Mouse (Mus musculus): Measurements from ENCODE around the gene Myl6b. TPM values are rescaled to one million over a fixed set of nuclear protein-coding genes. Genes with fewer than 3 reads are reported as not detected.
A peak's percentile ranks its signal among the peaks of the same experiment; 100 is the strongest.

Myl6b gene
- polyA plus RNA-seq (2015; fragmentation: Nextera tagmentation; extraction: Ambion mirVana): 1.4 and 1.7 TPM in 2 replicates

DNA sequence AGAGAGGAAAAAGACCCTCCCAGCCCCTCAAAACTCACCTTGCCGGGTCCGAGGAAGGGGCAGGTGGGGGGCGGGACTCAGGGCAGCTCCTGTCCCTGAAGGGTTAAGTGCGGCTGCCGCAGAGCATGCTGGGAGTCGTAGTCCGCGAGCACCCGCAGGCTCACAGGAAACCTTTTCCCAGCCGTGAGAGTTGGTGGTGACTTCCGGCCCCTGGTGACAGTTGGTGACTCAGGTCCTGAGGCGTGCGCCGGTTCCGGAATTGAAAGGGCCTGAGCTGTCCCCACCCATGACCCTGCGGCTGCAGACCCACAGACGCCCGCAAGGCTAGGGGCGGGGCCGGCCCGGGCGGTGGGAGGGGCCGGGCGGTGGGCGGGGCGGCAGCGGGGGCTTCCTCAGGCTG lies at the start of gene Myl6b:
Gene Myl6b, minus strand, starts transcription at position 96 of the 400 bp plus-strand sequence.
- Histone ChIP-seq H3K27me3 (no peaks in the 10 kb centered on the region), H3K9me3 (replicated peaks) (no peaks in the 10 kb centered on the region), H3K9ac (peak within 1 kb of the TSS; percentile 59), H3K36me3 (replicated peaks) (no peaks in the 10 kb centered on the region), H3K4me1 (replicated peaks) (peaks cover 79% of the 10 kb centered on the region), H3K4me3 (replicated peaks) (peak within 1 kb of the TSS; percentile 69), H3K27ac (replicated peaks) (peak within 1 kb of the TSS; percentile 90), H3K4me2 (peak within 1 kb of the TSS; percentile 92)
- under 1% methylated on average over 27 of the region's 27 CpGs for WGBS (ENCODE audit: insufficient replicate concordance)
- peak; percentile 86 for ATAC-seq (ENCODE audit: insufficient read depth)

DNA sequence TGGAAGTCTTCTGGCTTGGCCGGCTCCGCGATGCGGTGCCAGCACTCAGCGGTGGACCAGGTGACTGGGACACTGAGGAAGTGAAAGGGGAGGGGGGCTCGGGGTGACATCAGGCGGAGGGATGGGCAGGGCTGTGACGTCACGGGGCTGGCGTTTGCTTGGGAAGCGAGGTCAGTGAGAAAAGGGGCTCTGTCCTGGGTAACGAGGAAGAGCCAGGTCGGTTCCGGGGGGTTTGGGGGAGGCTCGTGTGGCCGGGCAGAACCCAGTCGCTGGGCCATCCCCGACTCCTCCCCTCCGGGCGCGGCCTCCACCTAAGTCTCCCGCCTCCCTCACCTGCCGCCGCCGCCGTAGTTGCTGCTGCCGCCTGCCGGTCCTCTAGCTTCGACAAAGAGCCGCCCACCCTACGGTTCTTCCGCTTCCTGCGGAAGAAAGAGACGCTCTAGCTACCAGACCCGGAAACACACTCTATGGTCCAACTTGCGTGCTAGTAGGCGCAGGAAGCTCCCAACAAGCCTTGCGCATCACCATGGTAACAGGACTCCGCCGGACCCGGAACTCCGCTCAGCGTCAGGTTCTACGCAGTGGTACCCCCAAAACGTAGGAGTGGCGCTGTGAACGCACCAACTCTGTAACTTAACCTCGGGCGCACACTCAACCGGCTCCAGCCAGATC lies 49.0 kb upstream of the Myl6b start, which contains the start of gene Zc3h10:
Gene Zc3h10, minus strand, starts transcription at position 414 of the 672 bp plus-strand sequence.
- peak; percentile 86 for ATAC-seq (ENCODE audit: insufficient read depth)

DNA sequence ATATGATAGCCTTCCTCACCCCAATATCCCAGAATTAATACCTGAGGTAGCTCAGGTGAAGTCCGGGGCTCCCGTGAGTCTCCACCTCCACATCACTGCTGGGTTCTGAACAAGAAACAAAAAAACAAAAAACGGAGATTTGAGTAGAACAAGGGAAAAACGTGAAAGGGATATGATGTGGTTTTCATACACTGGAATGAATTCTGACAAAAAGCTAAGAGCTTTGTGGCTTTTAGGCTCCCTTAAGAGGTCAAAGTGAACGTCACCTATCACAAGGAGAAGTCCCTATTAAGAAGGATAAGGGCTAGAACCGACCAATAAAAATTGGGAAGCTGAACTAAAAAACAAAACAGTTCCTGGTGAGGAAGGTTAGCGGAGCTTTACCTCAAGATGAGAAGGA lies 48.3 kb upstream of the Myl6b start:
- no peak for ATAC-seq (ENCODE audit: insufficient read depth)
- Histone ChIP-seq H3K9me3 (replicated peaks) (no peaks in the 10 kb centered on the region), H3K27me3 (no peaks in the 10 kb centered on the region), H3K4me3 (replicated peaks) (peak overlapping the region; percentile 89), H3K4me2 (peak overlapping the region; percentile 90), H3K4me1 (replicated peaks) (peaks cover 22% of the 10 kb centered on the region), H3K36me3 (replicated peaks) (peaks cover 41% of the 10 kb centered on the region), H3K9ac (peak overlapping the region; percentile 87), H3K27ac (replicated peaks) (peak overlapping the region; percentile 94)
- WGBS (ENCODE audit: insufficient replicate concordance): 11% methylated on average over 7 of the region's 7 CpGs

More for the DNA sequence above, 49.0 kb upstream of the Myl6b start, which contains the start of gene Zc3h10:
- Histone ChIP-seq H3K4me1 (replicated peaks) (peaks cover 22% of the 10 kb centered on the region), H3K9me3 (replicated peaks) (no peaks in the 10 kb centered on the region), H3K27ac (replicated peaks) (peak within 1 kb of the TSS; percentile 94), H3K27me3 (no peaks in the 10 kb centered on the region), H3K4me2 (peak within 1 kb of the TSS; percentile 90), H3K4me3 (replicated peaks) (peak within 1 kb of the TSS; percentile 89), H3K9ac (peak within 1 kb of the TSS; percentile 87), H3K36me3 (replicated peaks) (peaks cover 34% of the 10 kb centered on the region)
- WGBS (ENCODE audit: insufficient replicate concordance): under 1% methylated on average over 50 of the region's 50 CpGs

DNA sequence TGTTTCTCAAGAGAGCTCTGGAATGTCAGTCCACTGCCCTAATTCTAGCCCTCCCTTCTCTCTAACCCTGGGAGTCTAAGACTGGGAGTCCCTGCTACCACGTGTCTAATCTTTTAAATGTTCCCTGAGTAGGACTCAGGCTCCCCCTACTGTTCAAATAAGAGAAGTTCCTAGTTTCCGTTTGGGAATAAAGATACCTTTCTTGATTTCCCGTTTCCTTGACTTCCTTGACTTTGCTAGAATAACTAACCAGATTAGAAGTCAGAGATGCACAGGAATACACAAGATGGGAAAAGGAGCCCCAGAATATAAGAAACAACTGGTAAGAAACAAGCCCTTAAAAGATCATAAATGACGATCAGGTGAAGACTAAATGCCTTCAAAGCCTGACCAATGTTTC lies 47.9 kb upstream of the Myl6b start:
- ATAC-seq (ENCODE audit: insufficient read depth): no peak
- Histone ChIP-seq H3K4me1 (replicated peaks) (peaks cover 22% of the 10 kb centered on the region), H3K9me3 (replicated peaks) (no peaks in the 10 kb centered on the region), H3K9ac (peak overlapping the region; percentile 87), H3K27me3 (no peaks in the 10 kb centered on the region), H3K27ac (replicated peaks) (peak overlapping the region; percentile 94), H3K4me2 (peak overlapping the region; percentile 90), H3K4me3 (replicated peaks) (peak overlapping the region; percentile 89), H3K36me3 (replicated peaks) (peaks cover 41% of the 10 kb centered on the region)
- 7% methylated on average over 4 of the region's 4 CpGs for WGBS (ENCODE audit: insufficient replicate concordance)

DNA sequence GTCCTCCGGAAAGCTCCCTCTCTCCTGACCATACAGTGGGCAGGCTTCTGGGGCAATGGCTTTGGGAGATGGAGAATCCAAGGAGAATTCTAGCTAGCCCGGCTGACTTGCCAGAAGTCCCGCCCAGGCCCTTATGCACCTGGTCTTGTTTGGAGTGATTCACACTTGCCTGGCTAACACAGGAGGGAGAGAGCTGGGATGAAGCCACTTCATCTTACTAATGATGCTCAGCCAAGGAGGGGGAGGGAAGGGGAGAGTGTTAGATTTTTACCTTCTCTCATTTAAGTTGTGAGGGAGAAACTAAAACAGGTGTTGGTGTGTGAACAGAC lies 47.0 kb upstream of the Myl6b start:
- H3K9ac ChIP-seq: no peak overlapping the region
- H3K4me3 ChIP-seq (replicated peaks): no peak overlapping the region
- no peak overlapping the region for H3K4me2 ChIP-seq
- H3K9me3 ChIP-seq (replicated peaks): no peaks in the 10 kb centered on the region
- peaks cover 41% of the 10 kb centered on the region for H3K36me3 ChIP-seq (replicated peaks)
- ATAC-seq (ENCODE audit: insufficient read depth): no peak
- 79% methylated on average over 3 of the region's 3 CpGs for WGBS (ENCODE audit: insufficient replicate concordance)
- H3K4me1 ChIP-seq (replicated peaks): peaks cover 22% of the 10 kb centered on the region
- no peak overlapping the region for H3K27ac ChIP-seq (replicated peaks)
- H3K27me3 ChIP-seq: no peaks in the 10 kb centered on the region

DNA sequence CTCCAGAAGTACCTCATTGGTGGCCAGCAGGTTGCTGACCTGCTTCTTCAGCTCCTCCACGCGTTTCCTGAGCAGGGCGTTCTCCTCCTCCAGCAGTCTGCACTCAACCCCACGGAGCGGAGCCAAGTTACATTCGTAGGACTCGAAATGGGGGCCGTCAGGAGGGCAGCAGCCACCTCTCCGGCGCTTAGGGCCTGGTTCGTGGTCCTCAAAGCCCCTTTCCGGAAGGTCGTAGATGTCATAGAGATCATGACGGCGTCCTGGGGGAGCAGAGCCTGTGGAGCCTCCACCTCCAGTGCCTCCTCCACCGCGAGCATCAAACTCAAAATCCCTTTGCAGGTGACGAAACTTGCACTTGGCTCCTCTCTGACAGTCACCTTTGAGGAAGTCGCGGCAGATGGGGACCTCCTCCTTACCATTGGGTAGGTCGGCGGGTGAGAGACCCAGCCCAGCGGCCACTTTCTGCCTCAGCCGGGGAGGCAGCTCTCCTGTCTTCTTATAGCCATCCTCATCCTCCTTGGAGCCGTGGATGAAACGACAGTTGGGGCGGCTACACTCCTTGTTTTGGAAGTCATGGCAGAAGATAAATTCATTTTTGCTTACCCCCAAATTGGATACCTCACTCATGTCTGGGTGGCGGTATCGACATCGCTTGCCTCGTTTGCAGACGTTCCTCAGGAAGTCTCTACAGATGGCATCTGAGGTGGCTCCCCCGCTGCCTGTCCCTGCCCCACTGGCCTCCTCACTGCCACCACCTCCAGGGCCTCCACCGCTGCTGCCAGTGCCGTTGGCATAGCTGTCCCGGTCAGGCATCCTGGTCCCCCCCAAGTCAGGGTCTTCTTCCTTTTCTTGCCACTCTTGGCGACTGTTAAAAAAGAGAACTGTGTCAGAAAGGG lies 46.4 kb upstream of the Myl6b start:
- H3K9me3 ChIP-seq (replicated peaks): no peaks in the 10 kb centered on the region
- no peak overlapping the region for H3K9ac ChIP-seq
- no peak overlapping the region for H3K4me2 ChIP-seq
- peaks cover 19% of the 10 kb centered on the region for H3K4me1 ChIP-seq (replicated peaks)
- H3K27ac ChIP-seq (replicated peaks): no peak overlapping the region
- WGBS (ENCODE audit: insufficient replicate concordance): 89% methylated on average over 37 of the region's 37 CpGs
- peaks cover 41% of the 10 kb centered on the region for H3K36me3 ChIP-seq (replicated peaks)
- H3K4me3 ChIP-seq (replicated peaks): no peak overlapping the region
- no peaks in the 10 kb centered on the region for H3K27me3 ChIP-seq
- ATAC-seq (ENCODE audit: insufficient read depth): no peak

DNA sequence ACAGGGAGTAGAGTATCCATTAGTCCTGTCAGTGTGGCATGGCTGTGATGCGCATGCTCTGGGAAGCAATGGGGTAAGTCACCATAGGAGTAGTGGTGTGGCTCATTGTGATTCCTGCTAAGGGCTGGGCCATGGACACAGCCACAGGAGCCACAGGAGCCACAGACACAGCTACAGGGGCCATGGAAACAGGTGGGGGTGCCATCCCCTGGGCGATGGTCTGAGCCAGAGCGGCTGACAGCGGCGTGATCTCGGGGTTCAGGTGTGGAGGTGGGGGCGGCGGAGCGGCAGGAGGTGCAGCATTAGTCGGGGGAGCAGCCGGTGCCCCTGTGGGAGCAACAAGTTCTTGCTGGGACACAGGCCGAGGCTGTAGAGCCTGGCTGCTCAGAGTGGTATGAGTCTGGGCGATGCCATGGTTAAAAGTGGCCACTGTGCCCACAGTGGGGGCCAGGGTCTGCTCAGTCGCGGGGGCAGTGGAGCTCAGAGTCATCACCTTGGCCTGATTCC lies 45.7 kb upstream of the Myl6b start:
- H3K9ac ChIP-seq: no peak overlapping the region
- no peaks in the 10 kb centered on the region for H3K9me3 ChIP-seq (replicated peaks)
- no peak overlapping the region for H3K27ac ChIP-seq (replicated peaks)
- 89% methylated on average over 15 of the region's 15 CpGs for WGBS (ENCODE audit: insufficient replicate concordance)
- no peak for ATAC-seq (ENCODE audit: insufficient read depth)
- H3K27me3 ChIP-seq: no peaks in the 10 kb centered on the region
- H3K36me3 ChIP-seq (replicated peaks): peaks cover 41% of the 10 kb centered on the region
- H3K4me2 ChIP-seq: no peak overlapping the region
- H3K4me1 ChIP-seq (replicated peaks): peaks cover 14% of the 10 kb centered on the region
- no peak overlapping the region for H3K4me3 ChIP-seq (replicated peaks)

DNA sequence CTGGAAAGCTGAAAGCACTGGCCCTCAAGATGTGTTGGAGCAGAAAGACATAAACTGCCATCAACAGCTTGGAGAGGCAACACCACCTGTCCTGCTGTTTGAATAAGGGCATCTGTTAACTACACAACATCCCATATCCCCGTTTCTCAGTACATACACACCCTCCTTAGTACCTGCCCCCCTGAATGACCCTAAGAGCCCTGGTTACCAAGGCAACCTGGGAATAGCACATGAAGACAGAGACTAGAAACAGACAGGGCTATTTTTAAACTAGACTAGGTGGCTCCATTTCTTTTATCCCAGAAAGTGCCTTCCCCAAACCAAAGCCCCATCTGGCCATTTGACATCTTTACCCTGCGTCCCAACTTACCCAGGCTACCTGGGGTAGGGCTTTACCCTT lies 44.6 kb upstream of the Myl6b start:
- H3K27ac ChIP-seq (replicated peaks): no peak overlapping the region
- WGBS (ENCODE audit: insufficient replicate concordance): 71% methylated on average over 2 of the region's 2 CpGs

DNA sequence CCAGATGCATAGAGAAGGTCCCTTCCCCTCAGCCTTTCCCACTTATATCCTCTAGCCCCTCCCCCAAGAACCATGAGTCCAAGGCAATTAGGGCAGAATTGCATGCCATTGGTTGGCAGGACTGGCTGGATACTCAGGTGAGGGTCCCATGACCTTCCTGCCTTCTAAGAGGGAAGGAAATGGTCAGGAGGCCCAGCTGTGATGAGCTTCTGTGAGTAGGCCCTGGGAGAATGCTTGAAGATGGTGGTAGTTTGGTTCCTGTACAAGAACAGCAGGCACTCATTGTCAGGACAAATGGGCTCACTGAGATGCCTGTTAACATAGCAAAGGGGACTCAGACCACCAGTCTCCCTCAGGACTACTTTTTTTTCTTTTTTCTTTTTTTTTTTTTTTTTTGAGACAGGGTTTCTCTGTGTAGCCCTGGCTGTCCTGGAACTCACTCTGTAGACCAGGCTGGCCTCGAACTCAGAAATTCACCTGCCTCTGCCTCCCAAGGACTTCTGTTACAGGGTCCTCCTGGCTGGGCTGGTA lies 39.9 kb upstream of the Myl6b start:
- WGBS (ENCODE audit: insufficient replicate concordance): 76% methylated on average over 1 of the region's 1 CpGs
- H3K4me3 ChIP-seq (replicated peaks): no peak overlapping the region
- peaks cover 15% of the 10 kb centered on the region for H3K36me3 ChIP-seq (replicated peaks)
- no peaks in the 10 kb centered on the region for H3K27me3 ChIP-seq
- H3K27ac ChIP-seq (replicated peaks): no peak overlapping the region
- no peak for ATAC-seq (ENCODE audit: insufficient read depth)
- H3K4me1 ChIP-seq (replicated peaks): peaks cover 18% of the 10 kb centered on the region
- H3K9me3 ChIP-seq (replicated peaks): no peaks in the 10 kb centered on the region
- no peak overlapping the region for H3K9ac ChIP-seq
- no peak overlapping the region for H3K4me2 ChIP-seq

More for the DNA sequence above, 44.6 kb upstream of the Myl6b start:
- H3K4me3 ChIP-seq (replicated peaks): no peak overlapping the region
- ATAC-seq (ENCODE audit: insufficient read depth): no peak
- no peak overlapping the region for H3K9ac ChIP-seq
- H3K4me1 ChIP-seq (replicated peaks): peaks cover 14% of the 10 kb centered on the region
- H3K9me3 ChIP-seq (replicated peaks): no peaks in the 10 kb centered on the region
- no peak overlapping the region for H3K4me2 ChIP-seq
- H3K36me3 ChIP-seq (replicated peaks): peaks cover 41% of the 10 kb centered on the region
- H3K27me3 ChIP-seq: no peaks in the 10 kb centered on the region

DNA sequence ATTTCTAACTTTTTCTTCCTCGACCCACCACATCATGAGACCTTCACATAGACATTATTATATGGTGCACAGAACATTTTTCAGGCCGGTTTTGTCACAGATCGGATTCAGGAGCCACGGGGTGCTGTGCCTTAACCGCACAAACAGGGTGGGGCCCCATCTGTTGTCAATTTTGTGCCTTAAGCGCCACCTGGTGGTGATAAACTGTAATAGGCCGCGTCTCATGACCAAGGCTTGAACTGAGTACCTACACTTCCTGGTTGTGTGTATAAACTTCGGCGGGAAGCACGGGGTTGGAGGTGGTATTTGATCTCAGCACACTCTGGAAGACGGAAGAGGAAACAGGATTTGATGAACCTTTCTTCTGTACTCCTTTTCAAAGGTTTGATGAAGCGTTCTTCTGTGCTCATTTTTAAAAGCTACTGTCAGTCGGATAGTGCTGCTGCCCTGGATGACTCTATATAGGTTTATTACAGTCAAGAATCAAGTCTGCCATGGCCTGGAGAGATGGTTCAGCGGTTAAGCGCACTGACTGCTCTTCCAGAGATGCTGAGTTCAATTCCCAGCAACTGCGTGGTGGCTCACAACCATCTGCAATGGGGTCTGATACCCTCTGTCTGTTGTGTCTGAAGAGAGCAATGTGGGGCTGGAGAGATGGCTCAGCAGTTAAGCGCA lies 37.9 kb upstream of the Myl6b start:
- Histone ChIP-seq H3K9ac (peak overlapping the region; percentile 23; the same call in 1 of the 2 replicates), H3K4me1 (replicated peaks) (peaks cover 18% of the 10 kb centered on the region), H3K4me3 (replicated peaks) (peak overlapping the region; percentile 32), H3K4me2 (peak overlapping the region; percentile 66), H3K27me3 (no peaks in the 10 kb centered on the region), H3K27ac (replicated peaks) (peak overlapping the region; percentile 76), H3K9me3 (replicated peaks) (no peaks in the 10 kb centered on the region), H3K36me3 (replicated peaks) (no peaks in the 10 kb centered on the region)
- WGBS (ENCODE audit: insufficient replicate concordance): 13% methylated on average over 18 of the region's 18 CpGs
- peak; percentile 96 for ATAC-seq (ENCODE audit: insufficient read depth)

Measured in liver, embryonic 15.5 days (tissue).